Mouse (Mus musculus) cortical plate, adult 2 months (tissue): ENCODE data around the gene Ddx39.

Experiments used
- CTCF ChIP-seq: fragments of 200-500 bp; IDR thresholded peaks from 2 replicates; pipeline ENCODE4 v1.5.1; 2011; ENCODE audit warnings: mild to moderate bottlenecking, control low read depth, low read length; ENCODE audit not compliant: insufficient read depth; ENCODE audit errors: extremely low read depth
- POLR2A ChIP-seq: fragments of 200-500 bp; IDR thresholded peaks from 2 replicates; pipeline ENCODE4 v1.6.1; 2011; ENCODE audit warnings: mild to moderate bottlenecking, low read length, control low read depth; ENCODE audit not compliant: insufficient read depth; ENCODE audit errors: extremely low read depth

DNA sequence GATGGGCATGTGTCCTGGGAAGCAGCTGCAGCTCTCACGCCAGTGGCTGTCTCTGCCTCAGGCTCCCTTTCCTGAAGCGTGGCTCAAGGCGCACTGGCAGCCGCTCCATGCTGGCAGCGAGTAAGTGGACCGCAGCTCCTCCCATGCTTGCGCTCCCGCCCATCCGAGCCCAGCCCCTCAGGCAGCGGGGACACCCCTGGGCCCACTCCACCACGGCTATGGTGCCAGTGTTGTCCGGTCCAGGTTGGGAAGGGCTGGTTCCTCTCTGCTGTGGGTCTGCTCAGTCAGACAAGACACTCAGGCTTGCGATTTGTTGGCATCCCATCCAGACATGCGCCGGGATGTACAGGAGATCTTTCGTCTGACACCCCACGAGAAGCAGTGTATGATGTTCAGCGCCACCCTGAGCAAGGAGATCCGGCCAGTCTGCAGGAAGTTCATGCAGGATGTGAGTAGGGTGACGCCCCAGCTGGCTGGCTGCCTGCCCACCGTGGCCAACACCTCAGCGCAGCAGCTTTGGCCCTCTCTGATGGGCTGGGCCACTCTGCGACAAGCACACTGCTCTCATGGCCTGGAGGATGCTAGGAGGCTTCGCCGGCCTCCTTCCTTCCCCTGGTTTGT lies 6.5 kb downstream of the Ddx39 start:
- TF ChIP-seq POLR2A (no peak), CTCF (no peak)
